Mouse (Mus musculus): ENCODE results near the gene Syt13.
A peak's percentile ranks its signal among the peaks of the same experiment; 100 is the strongest.

The Syt13 gene

GRCm38 (mm10) chr2:92929696-92930095 is 14.8 kb downstream of the Syt13 start:
- DNase-seq = no peak

- DNase-seq = no peak
Observed at GRCm38 (mm10) chr2:92931061-92931460, 16.2 kb downstream of the Syt13 start.

GRCm38 (mm10) chr2:92933379-92933778 is 18.5 kb downstream of the Syt13 start:
- no peak for DNase-seq

GRCm38 (mm10) chr2:92934312-92934982 is 19.5 kb downstream of the Syt13 start:
- peak; percentile 50 to 60 for DNase-seq

GRCm38 (mm10) chr2:92935483-92935882 is 20.6 kb downstream of the Syt13 start:
- DNase-seq = peak; percentile 93 to 94

- no peak for DNase-seq
Observed at GRCm38 (mm10) chr2:92938063-92938462, 23.2 kb downstream of the Syt13 start.

GRCm38 (mm10) chr2:92938827-92939226 is 23.9 kb downstream of the Syt13 start:
- DNase-seq = no peak

- no peak for DNase-seq
Observed at GRCm38 (mm10) chr2:92940963-92941362, 26.1 kb downstream of the Syt13 start.

- peak; percentile 38 to 49 for DNase-seq
Observed at GRCm38 (mm10) chr2:92941463-92941862, 26.6 kb downstream of the Syt13 start.

- DNase-seq = no peak
Observed at GRCm38 (mm10) chr2:92943406-92943805, 28.5 kb downstream of the Syt13 start.

GRCm38 (mm10) chr2:92944356-92944755 is 29.5 kb downstream of the Syt13 start:
- no peak for DNase-seq

- no peak for DNase-seq
Observed at GRCm38 (mm10) chr2:92945125-92945746, 30.3 kb downstream of the Syt13 start.

- no peak for DNase-seq
Observed at GRCm38 (mm10) chr2:92945824-92946598, 31.1 kb downstream of the Syt13 start.

- DNase-seq = no peak
Observed at GRCm38 (mm10) chr2:92947981-92948698, 33.2 kb downstream of the Syt13 start.

- no peak for DNase-seq
Observed at GRCm38 (mm10) chr2:92948699-92949300, 33.9 kb downstream of the Syt13 start.

- DNase-seq = no peak
Observed at GRCm38 (mm10) chr2:92949518-92949917, 34.6 kb downstream of the Syt13 start.

- DNase-seq = peak; percentile 79 to 81
Observed at GRCm38 (mm10) chr2:92953450-92953849, 38.6 kb downstream of the Syt13 start.

- DNase-seq = peak; percentile 90 to 95
Observed at GRCm38 (mm10) chr2:92954404-92955114, 39.7 kb downstream of the Syt13 start.

GRCm38 (mm10) chr2:92956943-92957342 is 42.0 kb downstream of the Syt13 start:
- no peak for DNase-seq

- DNase-seq = no peak
Observed at GRCm38 (mm10) chr2:92958640-92959039, 43.7 kb downstream of the Syt13 start.

GRCm38 (mm10) chr2:92964345-92964744 is 49.4 kb downstream of the Syt13 start:
- no peak for DNase-seq

GRCm38 (mm10) chr2:92966257-92966656 is 51.4 kb downstream of the Syt13 start:
- DNase-seq = no peak
